ENCODE assay signal across 8 mouse cellular contexts in the genomic region with DNA sequence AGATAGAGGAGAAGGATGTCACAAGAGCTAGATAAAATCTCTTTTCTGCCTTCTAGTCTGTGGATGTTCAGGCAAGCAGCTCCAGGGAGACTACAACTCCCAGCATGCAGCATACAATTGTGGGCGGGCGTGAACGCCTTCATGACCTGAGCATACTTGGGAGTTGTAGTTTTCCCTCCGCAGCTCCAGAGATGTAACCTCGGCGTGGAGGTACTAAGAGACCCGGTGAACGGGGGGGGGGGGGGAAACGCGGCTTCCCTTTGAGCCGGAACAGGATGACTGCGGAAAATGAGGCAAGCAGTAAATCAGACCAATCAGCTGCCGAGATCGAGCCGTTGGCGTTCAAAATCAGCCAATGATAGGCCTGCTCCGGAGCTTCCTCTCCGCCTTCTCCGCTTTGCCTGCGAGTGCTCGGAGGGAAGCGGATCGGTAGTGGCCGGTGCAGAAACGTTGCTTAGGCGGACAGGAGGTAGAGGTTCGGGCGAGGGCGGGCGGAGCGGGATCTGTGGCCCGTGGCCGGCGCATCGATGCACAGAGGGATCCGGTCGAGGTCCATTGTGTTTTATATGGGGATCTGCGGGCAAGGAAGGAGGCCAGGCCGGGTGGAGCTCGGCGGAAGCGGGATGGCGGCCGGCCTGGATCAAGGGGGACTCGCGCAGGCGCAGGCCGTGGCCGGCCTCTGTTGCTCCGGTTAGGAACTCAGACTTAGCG. TPM values are rescaled to one million over a fixed set of nuclear protein-coding genes. Genes with fewer than 3 reads are reported as not detected.
DNase-seq lines count a peak whose midpoint lies in the region; ATAC-seq lines count a peak whose summit lies in the region.

Gene Bub3 (plus strand): TSS at position 237 of the 711 bp plus-strand sequence.

- peak; percentile 85 for DNase-seq in c-Kit-negative CD71-positive TER-119-positive erythroid progenitor cells, embryonic 14.5 days (ENCODE audit: low read depth, low spot score)
- DNase-seq in fibroblast of lung, adult 2 months (ENCODE audit: low read depth): peak; percentile 98
- DNase-seq in kidney, postnatal 14 days: peak; percentile 93
- DNase-seq in liver, embryonic 13.5 days: peak; percentile 85
- peak; percentile 91 for DNase-seq in neural tube, embryonic 10.5 days (ENCODE audit: extremely low spot score, low spot score)

- H3K36me3 ChIP-seq in heart, embryonic 14.5 days (ENCODE audit: control insufficient read depth, insufficient read depth, low read length): peaks cover 35% of the 10 kb centered on the region
- peaks cover 34% of the 10 kb centered on the region for H3K36me3 ChIP-seq in liver, embryonic 13.5 days
- peaks cover 13% of the 10 kb centered on the region for H3K36me3 ChIP-seq in stomach, embryonic 16.5 days (ENCODE audit: control insufficient read depth, insufficient read depth, low read length)

- peak within 1 kb of the TSS; percentile 70 to 72 for H3K4me3 ChIP-seq in heart, embryonic 14.5 days (ENCODE audit: control insufficient read depth in 1 of 2, insufficient read depth in 1 of 2, low read depth in 1 of 2, low read length in 2 of 2)
- H3K4me3 ChIP-seq in liver, embryonic 13.5 days (replicated peaks): peak within 1 kb of the TSS; percentile 89
- peak within 1 kb of the TSS; percentile 94 for H3K4me3 ChIP-seq in stomach, embryonic 16.5 days (replicated peaks; ENCODE audit: low read length)

- H3K9ac ChIP-seq in heart, embryonic 14.5 days (ENCODE audit: low read length): peak within 1 kb of the TSS; percentile 85
- peak within 1 kb of the TSS; percentile 92 for H3K9ac ChIP-seq in liver, embryonic 13.5 days
- peak within 1 kb of the TSS; percentile 91 for H3K9ac ChIP-seq in stomach, embryonic 16.5 days (ENCODE audit: low read length)

- ATAC-seq in CD4-positive, CD25-positive, alpha-beta regulatory T cell, adult 4 months: peak; percentile 91
- peak; percentile 95 for ATAC-seq in heart, embryonic 14.5 days (ENCODE audit: insufficient number of reproducible peaks, insufficient read depth, low FRiP score, low read depth)
- ATAC-seq in liver, embryonic 13.5 days (ENCODE audit: low read depth): peak; percentile 92
- ATAC-seq in stomach, embryonic 16.5 days (ENCODE audit: insufficient read depth, low FRiP score): peak; percentile 95

- no peaks in the 10 kb centered on the region for H3K9me3 ChIP-seq in heart, embryonic 14.5 days (ENCODE audit: control insufficient read depth, low read length)
- H3K9me3 ChIP-seq in liver, embryonic 13.5 days (replicated peaks): no peaks in the 10 kb centered on the region
- no peaks in the 10 kb centered on the region for H3K9me3 ChIP-seq in stomach, embryonic 16.5 days (replicated peaks; ENCODE audit: control insufficient read depth, low read length)

- H3K27me3 ChIP-seq in heart, embryonic 14.5 days (ENCODE audit: control insufficient read depth, insufficient read depth, low read length): peaks cover 44% of the 10 kb centered on the region
- H3K27me3 ChIP-seq in liver, embryonic 13.5 days: peaks cover 45% of the 10 kb centered on the region
- H3K27me3 ChIP-seq in stomach, embryonic 16.5 days (ENCODE audit: control insufficient read depth, insufficient read depth, low read length): peaks cover 24% of the 10 kb centered on the region

- H3K27ac ChIP-seq in heart, embryonic 14.5 days (replicated peaks in 1 of 2; ENCODE audit: control insufficient read depth in 1 of 2, insufficient read depth in 1 of 2, low read depth in 2 of 2, low read length in 2 of 2): peak within 1 kb of the TSS; percentile 81 to 93
- H3K27ac ChIP-seq in liver, embryonic 13.5 days: peak within 1 kb of the TSS; percentile 90
- peak within 1 kb of the TSS; percentile 93 for H3K27ac ChIP-seq in stomach, embryonic 16.5 days (ENCODE audit: low read length)

- 0% methylated on average over 38 of the region's 51 CpGs for WGBS in heart, embryonic 14.5 days
- WGBS in liver, embryonic 13.5 days (ENCODE audit: insufficient replicate concordance): under 1% methylated on average over 49 of the region's 51 CpGs
- WGBS in stomach, embryonic 16.5 days: under 1% methylated on average over 47 of the region's 51 CpGs

- peaks cover 0 to 15% of the 10 kb centered on the region in 2 experiments; a peak in 2 of 4 replicates for H3K4me1 ChIP-seq in heart, embryonic 14.5 days (ENCODE audit: control insufficient read depth in 2 of 2, insufficient read depth in 2 of 2, low read length in 2 of 2)
- peaks cover 44% of the 10 kb centered on the region for H3K4me1 ChIP-seq in liver, embryonic 13.5 days (replicated peaks)
- H3K4me1 ChIP-seq in stomach, embryonic 16.5 days (ENCODE audit: control insufficient read depth, insufficient read depth, low read length): peaks cover 22% of the 10 kb centered on the region

- peak within 1 kb of the TSS; percentile 84 for H3K4me2 ChIP-seq in heart, embryonic 14.5 days (ENCODE audit: low read length)
- H3K4me2 ChIP-seq in liver, embryonic 13.5 days: peak within 1 kb of the TSS; percentile 79
- H3K4me2 ChIP-seq in stomach, embryonic 16.5 days (ENCODE audit: low read depth, low read length): peak within 1 kb of the TSS; percentile 86

RNA-seq across cellular contexts. Expression of gene Bub3, which starts in this region (rescaled TPM):
- polyA plus RNA-seq in CD4-positive, CD25-positive, alpha-beta regulatory T cell, adult 4 months (2017; shearing (Covaris generic)): 100 to 1,000 TPM; 144 to 175 TPM
- polyA plus RNA-seq in heart, embryonic 14.5 days (2014; fragmentation: Nextera tagmentation; extraction: Ambion mirVana): 118 and 121 TPM in 2 replicates
- 134 and 142 TPM in 2 replicates for polyA plus RNA-seq in liver, embryonic 13.5 days (2015; fragmentation: Nextera tagmentation; extraction: Ambion mirVana)
- 178 and 184 TPM in 2 replicates for polyA plus RNA-seq in stomach, embryonic 16.5 days (2015; fragmentation: Nextera tagmentation; extraction: Ambion mirVana)

Comparison
In these comparisons a context has a peak if more than half of its experiments do, and no peak if none do; other contexts are left out.
1. Peak in every context shown above with its lines: DNase-seq, ATAC-seq, H3K4me3 ChIP-seq and H3K27ac ChIP-seq.